Mouse (Mus musculus): ENCODE results near the gene Coro2a. TPM values are rescaled to one million over a fixed set of nuclear protein-coding genes. Genes with fewer than 3 reads are reported as not detected.

Coro2a gene
- total and polyA plus RNA-seq, 2 experiments from 2014 or later: 0.26 to 1.6 TPM

- WGBS: 74% methylated on average over 16 of the region's 16 CpGs
- Histone ChIP-seq H3K36me3 (replicated peaks; ENCODE audit: control insufficient read depth, insufficient read depth, low read length) (peaks cover 44% of the 10 kb centered on the region), H3K4me1 (ENCODE audit: control insufficient read depth, insufficient read depth) (0 out of 2 replicates have a peak, but pooled peaks cover 7% of the 10 kb centered on the region), H3K27me3 (ENCODE audit: control insufficient read depth, insufficient read depth, low read length) (no peaks in the 10 kb centered on the region), H3K9me3 (replicated peaks; ENCODE audit: control insufficient read depth, low read length) (no peaks in the 10 kb centered on the region), H3K9ac (replicated peaks; ENCODE audit: low read depth, low read length) (no peak overlapping the region), H3K27ac (ENCODE audit: low read depth) (no peak overlapping the region), H3K4me3 (ENCODE audit: low read depth, low read length) (no peak overlapping the region), H3K4me2 (ENCODE audit: low read depth, low read length) (no peak overlapping the region)
- peak; percentile 3 for DNase-seq (ENCODE audit: low spot score)
- TF ChIP-seq CTCF (IDR thresholded peaks at IDR 0.05; ENCODE audit: low read depth) (no peak), EP300 (IDR thresholded peaks at IDR 0.05; ENCODE audit: low read depth) (no peak)
- no peak for ATAC-seq (ENCODE audit: insufficient read depth, low read depth)
These were observed 99.1 kb downstream of the Coro2a start for GRCm38 (mm10) chr4:46502606-46503502.

- no peak for ATAC-seq (ENCODE audit: insufficient read depth, low read depth)
These were observed 103.0 kb downstream of the Coro2a start for GRCm38 (mm10) chr4:46498976-46499375.

GRCm38 (mm10) chr4:46498511-46498910 lies 103.5 kb downstream of the Coro2a start:
- Histone ChIP-seq H3K4me3 (ENCODE audit: low read depth, low read length) (no peak overlapping the region), H3K27me3 (ENCODE audit: control insufficient read depth, insufficient read depth, low read length) (no peaks in the 10 kb centered on the region), H3K36me3 (replicated peaks; ENCODE audit: control insufficient read depth, insufficient read depth, low read length) (peaks cover 43% of the 10 kb centered on the region), H3K9me3 (replicated peaks; ENCODE audit: control insufficient read depth, low read length) (no peaks in the 10 kb centered on the region), H3K27ac (ENCODE audit: low read depth) (no peak overlapping the region), H3K4me2 (ENCODE audit: low read depth, low read length) (no peak overlapping the region), H3K4me1 (ENCODE audit: control insufficient read depth, insufficient read depth) (no peaks in the 10 kb centered on the region), H3K9ac (replicated peaks; ENCODE audit: low read depth, low read length) (no peak overlapping the region)
- TF ChIP-seq CTCF (IDR thresholded peaks at IDR 0.05; ENCODE audit: low read depth) (no peak), EP300 (IDR thresholded peaks at IDR 0.05; ENCODE audit: low read depth) (no peak)
- ATAC-seq (ENCODE audit: insufficient read depth, low read depth) (no peak), DNase-seq (ENCODE audit: low spot score) (peak; percentile 2)
- WGBS: 82% methylated on average over 3 of the region's 3 CpGs

More at GRCm38 (mm10) chr4:46498976-46499375, 103.0 kb downstream of the Coro2a start:
- 14% methylated on average over 4 of the region's 4 CpGs for WGBS
- no peak overlapping the region for H3K27ac ChIP-seq (ENCODE audit: low read depth)
- H3K9me3 ChIP-seq (replicated peaks; ENCODE audit: control insufficient read depth, low read length): no peaks in the 10 kb centered on the region
- peaks cover 43% of the 10 kb centered on the region for H3K36me3 ChIP-seq (replicated peaks; ENCODE audit: control insufficient read depth, insufficient read depth, low read length)
- H3K4me1 ChIP-seq (ENCODE audit: control insufficient read depth, insufficient read depth): no peaks in the 10 kb centered on the region
- peak; percentile 5 for DNase-seq (ENCODE audit: low spot score)
- H3K4me2 ChIP-seq (ENCODE audit: low read depth, low read length): no peak overlapping the region
- H3K27me3 ChIP-seq (ENCODE audit: control insufficient read depth, insufficient read depth, low read length): no peaks in the 10 kb centered on the region
- TF ChIP-seq EP300 (IDR thresholded peaks at IDR 0.05; ENCODE audit: low read depth) (no peak), CTCF (IDR thresholded peaks at IDR 0.05; ENCODE audit: low read depth) (peak; percentile 68)
- H3K9ac ChIP-seq (replicated peaks; ENCODE audit: low read depth, low read length): no peak overlapping the region
- H3K4me3 ChIP-seq (ENCODE audit: low read depth, low read length): no peak overlapping the region

- H3K27me3 ChIP-seq (ENCODE audit: control insufficient read depth, insufficient read depth, low read length): no peaks in the 10 kb centered on the region
- 52% methylated on average over 4 of the region's 4 CpGs for WGBS
- no peak overlapping the region for H3K4me3 ChIP-seq (ENCODE audit: low read depth, low read length)
- no peak overlapping the region for H3K4me2 ChIP-seq (ENCODE audit: low read depth, low read length)
- TF ChIP-seq CTCF (IDR thresholded peaks at IDR 0.05; ENCODE audit: low read depth) (peak; percentile 90), EP300 (IDR thresholded peaks at IDR 0.05; ENCODE audit: low read depth) (no peak)
- ATAC-seq (ENCODE audit: insufficient read depth, low read depth): peak; percentile 29
- no peak overlapping the region for H3K9ac ChIP-seq (replicated peaks; ENCODE audit: low read depth, low read length)
- H3K9me3 ChIP-seq (replicated peaks; ENCODE audit: control insufficient read depth, low read length): no peaks in the 10 kb centered on the region
- no peak overlapping the region for H3K27ac ChIP-seq (ENCODE audit: low read depth)
- H3K36me3 ChIP-seq (replicated peaks; ENCODE audit: control insufficient read depth, insufficient read depth, low read length): peaks cover 45% of the 10 kb centered on the region
- peak; percentile 32 for DNase-seq (ENCODE audit: low spot score)
- H3K4me1 ChIP-seq (ENCODE audit: control insufficient read depth, insufficient read depth): no peaks in the 10 kb centered on the region
These were observed 104.6 kb downstream of the Coro2a start for GRCm38 (mm10) chr4:46497286-46497892.

- ATAC-seq (ENCODE audit: insufficient read depth, low read depth) (no peak), DNase-seq (ENCODE audit: low spot score) (peak; percentile 1)
- no peak overlapping the region for H3K9ac ChIP-seq (replicated peaks; ENCODE audit: low read depth, low read length)
- H3K27me3 ChIP-seq (ENCODE audit: control insufficient read depth, insufficient read depth, low read length): no peaks in the 10 kb centered on the region
- H3K9me3 ChIP-seq (replicated peaks; ENCODE audit: control insufficient read depth, low read length): no peaks in the 10 kb centered on the region
- H3K27ac ChIP-seq (ENCODE audit: low read depth): no peak overlapping the region
- H3K4me1 ChIP-seq (ENCODE audit: control insufficient read depth, insufficient read depth): no peaks in the 10 kb centered on the region
- H3K4me3 ChIP-seq (ENCODE audit: low read depth, low read length): no peak overlapping the region
- peaks cover 30% of the 10 kb centered on the region for H3K36me3 ChIP-seq (replicated peaks; ENCODE audit: control insufficient read depth, insufficient read depth, low read length)
- TF ChIP-seq EP300 (IDR thresholded peaks at IDR 0.05; ENCODE audit: low read depth) (no peak), CTCF (IDR thresholded peaks at IDR 0.05; ENCODE audit: low read depth) (no peak)
- 87% methylated on average over 12 of the region's 12 CpGs for WGBS
- no peak overlapping the region for H3K4me2 ChIP-seq (ENCODE audit: low read depth, low read length)
These were observed 106.5 kb downstream of the Coro2a start for GRCm38 (mm10) chr4:46495543-46495942.
